28 mouse cellular contexts compared by ENCODE assay signal in genomic region chr4:107967966-107968682, GRCm38 (mm10). TPM values are rescaled to one million over a fixed set of nuclear protein-coding genes. Genes with fewer than 3 reads are reported as not detected.
DNase-seq lines count a peak whose midpoint lies in the region; ATAC-seq and TF ChIP-seq lines count a peak whose summit lies in the region.
"Had no signal": no experiment of that assay in that cellular context is flagged by ENCODE, and none has a peak within 500 bp of the region (broad histone marks: within the 10 kb centered on the region; RNA-seq: fewer than 3 reads in every experiment).

Slc1a7 (plus strand) TSS chr4:107968332.

- H3K4me1 ChIP-seq in hindbrain, embryonic 16.5 days (ENCODE audit: control insufficient read depth, insufficient read depth, low read depth, low read length) = no peaks in the 10 kb centered on the region
- no peaks in the 10 kb centered on the region for H3K4me1 ChIP-seq in hindbrain, embryonic 12.5 days
- H3K4me1 ChIP-seq: limb, embryonic 13.5 days; neural tube, embryonic 12.5 days had no signal

- TF ChIP-seq CTCF in gastrocnemius, adult 2 months (IDR thresholded peaks at IDR 0.05) = no peak

- H3K36me3 ChIP-seq in hindbrain, embryonic 16.5 days (ENCODE audit: control insufficient read depth, insufficient read depth, low read length) = no peaks in the 10 kb centered on the region
- H3K36me3 ChIP-seq in hindbrain, embryonic 12.5 days = no peaks in the 10 kb centered on the region
- H3K36me3 ChIP-seq: embryonic facial prominence, embryonic 12.5 days; intestine, embryonic 15.5 days; limb, embryonic 13.5 days; midbrain, embryonic 10.5 days; neural tube, embryonic 12.5 days had no signal

- no peak within 1 kb of the TSS for H3K4me3 ChIP-seq in gastrocnemius, adult 2 months
- H3K4me3 ChIP-seq in hindbrain, embryonic 16.5 days (ENCODE audit: low read length) = no peak within 1 kb of the TSS
- H3K4me3 ChIP-seq in hindbrain, embryonic 12.5 days = no peak within 1 kb of the TSS
- H3K4me3 ChIP-seq: embryonic facial prominence, embryonic 12.5 days; intestine, embryonic 15.5 days; limb, embryonic 13.5 days; midbrain, embryonic 10.5 days; neural tube, embryonic 12.5 days had no signal

- peak; percentile 11; the same call in 1 of the 2 replicates for ATAC-seq in hindbrain, embryonic 16.5 days
- no peak for ATAC-seq in hindbrain, embryonic 12.5 days (ENCODE audit: low FRiP score)
- ATAC-seq: forebrain, embryonic 14.5 days; intestine, embryonic 15.5 days had no signal

- intact Hi-C loops in gastrocnemius, adult 2 months (cut with DNase I) = no loop called here

- H3K27ac ChIP-seq in gastrocnemius, adult 2 months = peak within 1 kb of the TSS; percentile 61; the same call in 1 of the 2 replicates
- H3K27ac ChIP-seq in hindbrain, embryonic 16.5 days (ENCODE audit: low read depth, low read length) = no peak within 1 kb of the TSS
- no peak within 1 kb of the TSS for H3K27ac ChIP-seq in hindbrain, embryonic 12.5 days
- H3K27ac ChIP-seq: embryonic facial prominence, embryonic 12.5 days; hindbrain, embryonic 14.5 days; intestine, embryonic 15.5 days; limb, embryonic 13.5 days; liver, embryonic 14.5 days; midbrain, embryonic 10.5 days; neural tube, embryonic 12.5 days had no signal

- no peak within 1 kb of the TSS for H3K9ac ChIP-seq in hindbrain, embryonic 16.5 days (ENCODE audit: low read depth, low read length)
- H3K9ac ChIP-seq in hindbrain, embryonic 12.5 days = no peak within 1 kb of the TSS
- H3K9ac ChIP-seq: embryonic facial prominence, embryonic 12.5 days; hindbrain, embryonic 14.5 days; intestine, embryonic 15.5 days; limb, embryonic 13.5 days; liver, embryonic 14.5 days; neural tube, embryonic 12.5 days had no signal

- H3K27me3 ChIP-seq in hindbrain, embryonic 16.5 days (replicated peaks; ENCODE audit: control insufficient read depth, insufficient read depth, low read length) = no peaks in the 10 kb centered on the region
- no peaks in the 10 kb centered on the region for H3K27me3 ChIP-seq in hindbrain, embryonic 12.5 days
- H3K27me3 ChIP-seq: embryonic facial prominence, embryonic 12.5 days; intestine, embryonic 15.5 days; limb, embryonic 13.5 days; neural tube, embryonic 12.5 days had no signal

- no peaks in the 10 kb centered on the region for H3K9me3 ChIP-seq in hindbrain, embryonic 16.5 days (ENCODE audit: control insufficient read depth, low read length)
- no peaks in the 10 kb centered on the region for H3K9me3 ChIP-seq in hindbrain, embryonic 12.5 days (replicated peaks)
- H3K9me3 ChIP-seq: embryonic facial prominence, embryonic 12.5 days; intestine, embryonic 15.5 days; limb, embryonic 13.5 days; midbrain, embryonic 10.5 days; neural tube, embryonic 12.5 days had no signal

- DNase-seq in gastrocnemius, adult 2 months = no peak
- no peak for DNase-seq in gastrocnemius, postnatal 4 days (ENCODE audit: low spot score in 2 of 2)
- peak; percentile 87 for DNase-seq in retina, adult 2 months (ENCODE audit: low read depth, low spot score)
- DNase-seq in retina, embryonic 14.5 days (ENCODE audit: low spot score) = no peak
- DNase-seq in cerebellum, postnatal 4 days (ENCODE audit: low spot score in 2 of 2) = no peak
- no peak for DNase-seq in ovary, postnatal 14 days (ENCODE audit: low spot score)
- DNase-seq: adrenal gland, postnatal 10 days; B cell, adult 2 months; cerebellum, adult 9-10 months; gastrocnemius, postnatal 25 days; heart, postnatal 10 days; lung, postnatal 10 days; right cerebral cortex, postnatal 25 days; thymus, adult 2 months had no signal

- H3K4me2 ChIP-seq in hindbrain, embryonic 16.5 days (ENCODE audit: low read length) = no peak within 1 kb of the TSS
- no peak within 1 kb of the TSS for H3K4me2 ChIP-seq in hindbrain, embryonic 12.5 days (replicated peaks)
- H3K4me2 ChIP-seq: embryonic facial prominence, embryonic 12.5 days; hindbrain, embryonic 14.5 days; intestine, embryonic 15.5 days; limb, embryonic 13.5 days; neural tube, embryonic 12.5 days had no signal

- 75% methylated on average over 16 of the region's 16 CpGs for WGBS in hindbrain, embryonic 16.5 days
- 88% methylated on average over 16 of the region's 16 CpGs for WGBS in hindbrain, embryonic 12.5 days

RNA-seq across cellular contexts. Expression of gene Slc1a7, which starts in this region (rescaled TPM):
- total RNA-seq in gastrocnemius, adult 2 months (2021) = under 1 TPM; 0.10 to 0.17 TPM
- not detected for total RNA-seq in gastrocnemius, postnatal 4 days (2021)
- polyA plus RNA-seq in hindbrain, embryonic 16.5 days (2015; fragmentation: Nextera tagmentation; extraction: Ambion mirVana) = 0.18 TPM in 1 of 2 replicates, not detected in the other
- polyA plus RNA-seq in hindbrain, embryonic 12.5 days (2016; fragmentation: Nextera tagmentation; extraction: Ambion mirVana) = 0.08 TPM in 1 of 2 replicates, not detected in the other
- total RNA-seq: left cerebral cortex, postnatal 10 days; monocyte, adult 5-6 weeks had no signal
- polyA plus RNA-seq: embryonic facial prominence, embryonic 12.5 days; forebrain, embryonic 14.5 days; kidney, embryonic 14.5 days; limb, embryonic 13.5 days; midbrain, embryonic 10.5 days; neural tube, embryonic 12.5 days; stomach, embryonic 14.5 days had no signal

Comparison
In these comparisons a context has a peak if more than half of its experiments do, and no peak if none do; other contexts are left out.
1. Peak in ATAC-seq in hindbrain, embryonic 16.5 days; RNA of the gene not detected or under 1 TPM.